Comparison of ENCODE assay signal across 36 mouse cellular contexts in genomic region chr1:19219381-19219780, GRCm38 (mm10). TPM values are rescaled to one million over a fixed set of nuclear protein-coding genes. Genes with fewer than 3 reads are reported as not detected.
A peak's percentile ranks its signal among the peaks of the same experiment; 100 is the strongest.
DNase-seq lines count a peak whose midpoint lies in the region; ATAC-seq lines count a peak whose summit lies in the region.
"Had no signal": no experiment of that assay in that cellular context is flagged by ENCODE, and none has a peak within 500 bp of the region (broad histone marks: within the 10 kb centered on the region; RNA-seq: fewer than 3 reads in every experiment).

No protein-coding gene starts in this region.

- H3K27ac ChIP-seq in limb, embryonic 13.5 days: no peak overlapping the region
- no peak overlapping the region for H3K27ac ChIP-seq in limb, embryonic 10.5 days
- H3K27ac ChIP-seq in midbrain, embryonic 16.5 days (ENCODE audit: low read length): peak overlapping the region; percentile 64
- H3K27ac ChIP-seq: heart, adult 2 months; kidney, embryonic 15.5 days; limb, embryonic 12.5 days; lung, embryonic 15.5 days; stomach, postnatal 0 days had no signal

- DNase-seq in embryo, embryonic 10.5 days (ENCODE audit: low spot score): peak; percentile 32
- no peak for DNase-seq in embryo, embryonic 10 days (ENCODE audit: low spot score)
- no peak for DNase-seq in limb, embryonic 10.5 days (ENCODE audit: low spot score)
- DNase-seq in embryo, embryonic 9.5 days (ENCODE audit: extremely low spot score): peak; percentile 11
- DNase-seq in adrenal gland, postnatal 25 days: no peak
- DNase-seq in frontal cortex, postnatal 36 days (ENCODE audit: low spot score in 2 of 2): no peak
- DNase-seq: adrenal gland, adult 2 months; cerebellum, adult 9-11 months; heart, adult 2 months; kidney, adult 11 months; kidney, postnatal 25 days; right cerebral cortex, postnatal 4 days; thymus, adult 2 months; thymus, postnatal 36 days had no signal

- 0 out of 2 replicates have a peak, but pooled peaks cover 15% of the 10 kb centered on the region for H3K4me1 ChIP-seq in limb, embryonic 13.5 days
- H3K4me1 ChIP-seq in limb, embryonic 10.5 days: peaks cover 28% of the 10 kb centered on the region
- no peaks in the 10 kb centered on the region for H3K4me1 ChIP-seq in midbrain, embryonic 16.5 days (ENCODE audit: control insufficient read depth, insufficient read depth, low read length)
- H3K4me1 ChIP-seq: heart, embryonic 12.5 days; kidney, embryonic 15.5 days; lung, embryonic 15.5 days had no signal

- no peak overlapping the region for H3K4me3 ChIP-seq in limb, embryonic 13.5 days
- no peak overlapping the region for H3K4me3 ChIP-seq in limb, embryonic 10.5 days
- H3K4me3 ChIP-seq in midbrain, embryonic 16.5 days (ENCODE audit: low read depth, low read length): peak overlapping the region; percentile 11; the same call in 1 of the 2 replicates
- H3K4me3 ChIP-seq: erythroblast, embryonic 14.5 days; heart, adult 2 months; heart, embryonic 12.5 days; kidney, embryonic 15.5 days; limb, embryonic 12.5 days; lung, embryonic 15.5 days had no signal

- 0 out of 2 replicates have a peak overlapping the region, but pooled peaks have one; percentile 4 for H3K4me2 ChIP-seq in limb, embryonic 13.5 days (replicated peaks)
- peak overlapping the region; percentile 48 for H3K4me2 ChIP-seq in midbrain, embryonic 16.5 days (ENCODE audit: low read length)
- H3K4me2 ChIP-seq: heart, embryonic 12.5 days; kidney, embryonic 15.5 days; limb, embryonic 12.5 days; liver, embryonic 11.5 days; lung, embryonic 15.5 days had no signal

- ATAC-seq in limb, embryonic 13.5 days (ENCODE audit: low FRiP score, low read depth): no peak
- ATAC-seq in midbrain, embryonic 16.5 days: no peak
- ATAC-seq: activated CD4-positive, CD25-positive, alpha-beta regulatory T cell, adult 4 months; forebrain, embryonic 16.5 days; inflammation-experienced regulatory T-cells, adult 6 months had no signal

- H3K27me3 ChIP-seq in limb, embryonic 13.5 days: peaks cover 93% of the 10 kb centered on the region
- peaks cover 99% of the 10 kb centered on the region for H3K27me3 ChIP-seq in limb, embryonic 10.5 days (ENCODE audit: low read depth, poor library complexity, severe bottlenecking)
- peaks cover 61% of the 10 kb centered on the region for H3K27me3 ChIP-seq in midbrain, embryonic 16.5 days (ENCODE audit: control insufficient read depth, insufficient read depth, low read depth, low read length)
- H3K27me3 ChIP-seq: CH12.LX had no signal

- H3K9ac ChIP-seq in limb, embryonic 13.5 days: no peak overlapping the region
- H3K9ac ChIP-seq in midbrain, embryonic 16.5 days (ENCODE audit: low read depth, low read length): 0 out of 2 replicates have a peak overlapping the region, but pooled peaks have one; percentile 20
- H3K9ac ChIP-seq: heart, embryonic 12.5 days; kidney, embryonic 15.5 days; limb, embryonic 12.5 days; lung, embryonic 15.5 days had no signal

- H3K9me3 ChIP-seq in limb, embryonic 13.5 days: no peaks in the 10 kb centered on the region
- no peaks in the 10 kb centered on the region for H3K9me3 ChIP-seq in limb, embryonic 10.5 days (replicated peaks)
- 0 out of 2 replicates have a peak, but pooled peaks cover 2% of the 10 kb centered on the region for H3K9me3 ChIP-seq in midbrain, embryonic 16.5 days (replicated peaks; ENCODE audit: control insufficient read depth, low read length, poor library complexity, severe bottlenecking)
- H3K9me3 ChIP-seq: heart, embryonic 12.5 days; kidney, embryonic 15.5 days; limb, embryonic 12.5 days; lung, embryonic 15.5 days had no signal

- H3K36me3 ChIP-seq in limb, embryonic 13.5 days: no peaks in the 10 kb centered on the region
- H3K36me3 ChIP-seq in limb, embryonic 10.5 days: no peaks in the 10 kb centered on the region
- H3K36me3 ChIP-seq in midbrain, embryonic 16.5 days (ENCODE audit: control insufficient read depth, insufficient read depth, low read length): no peaks in the 10 kb centered on the region
- H3K36me3 ChIP-seq: heart, embryonic 12.5 days; kidney, embryonic 15.5 days; limb, embryonic 12.5 days; lung, embryonic 15.5 days had no signal

RNA-seq across cellular contexts. Expression of gene Tfap2b, which starts 10.7 kb away (rescaled TPM):
- 57.2 and 66.0 TPM in 2 replicates for polyA plus RNA-seq in limb, embryonic 13.5 days (2015; fragmentation: Nextera tagmentation; extraction: Ambion mirVana)
- 6.7 and 19.7 TPM in 2 replicates for polyA plus RNA-seq in limb, embryonic 10.5 days (2016; fragmentation: Nextera tagmentation; extraction: Ambion mirVana)
- polyA plus RNA-seq in midbrain, embryonic 16.5 days (2015; fragmentation: Nextera tagmentation; extraction: Ambion mirVana): 141 and 223 TPM in 2 replicates
- total RNA-seq in adrenal gland, postnatal 25 days (2021): 8.6 and 11.0 TPM in 2 replicates
- total RNA-seq: CH12.LX; ES-E14; gastrocnemius, adult 8-10 months; heart, adult 2 months; hematopoietic stem cell, adult 5-6 weeks; megakaryocyte, adult 5-6 weeks; neutrophil, adult 5-6 weeks had no signal
- polyA plus RNA-seq: activated CD4-positive, CD25-positive, alpha-beta regulatory T cell, adult 4 months; C2C12; erythroblast, embryonic 14.5 days; heart, postnatal 0 days; inflammation-experienced regulatory T-cells, adult 6 months; liver, embryonic 16.5 days; spleen, adult 2 months; stomach, postnatal 0 days had no signal

Comparison
In these comparisons a context has a peak if more than half of its experiments do, and no peak if none do; other contexts are left out.
1. DNase-seq: peak in embryo, embryonic 10.5 days (single experiment) and embryo, embryonic 9.5 days (single experiment); none in embryo, embryonic 10 days (single experiment), limb, embryonic 10.5 days (single experiment), adrenal gland, postnatal 25 days (single experiment) and frontal cortex, postnatal 36 days (0 of 2).